Mouse (Mus musculus) ovary, postnatal 36 days (tissue): Measurements from ENCODE around the gene Pygo2.
"Not testable (repeated sequence)": the region's sequence is repeated elsewhere in the genome, so short reads cannot be mapped to it uniquely, and the experiment has no call there.

Source experiments
- DNase-seq: peaks from one replicate; pipeline ENCODE4 v3.0.0; 2022; ENCODE audit warnings: low spot score, mixed read lengths

Gene Pygo2

GRCm38 (mm10) chr3:89421002-89421774 is 8.8 kb upstream of the Pygo2 start:
- peak; percentile 71 for DNase-seq

DNA sequence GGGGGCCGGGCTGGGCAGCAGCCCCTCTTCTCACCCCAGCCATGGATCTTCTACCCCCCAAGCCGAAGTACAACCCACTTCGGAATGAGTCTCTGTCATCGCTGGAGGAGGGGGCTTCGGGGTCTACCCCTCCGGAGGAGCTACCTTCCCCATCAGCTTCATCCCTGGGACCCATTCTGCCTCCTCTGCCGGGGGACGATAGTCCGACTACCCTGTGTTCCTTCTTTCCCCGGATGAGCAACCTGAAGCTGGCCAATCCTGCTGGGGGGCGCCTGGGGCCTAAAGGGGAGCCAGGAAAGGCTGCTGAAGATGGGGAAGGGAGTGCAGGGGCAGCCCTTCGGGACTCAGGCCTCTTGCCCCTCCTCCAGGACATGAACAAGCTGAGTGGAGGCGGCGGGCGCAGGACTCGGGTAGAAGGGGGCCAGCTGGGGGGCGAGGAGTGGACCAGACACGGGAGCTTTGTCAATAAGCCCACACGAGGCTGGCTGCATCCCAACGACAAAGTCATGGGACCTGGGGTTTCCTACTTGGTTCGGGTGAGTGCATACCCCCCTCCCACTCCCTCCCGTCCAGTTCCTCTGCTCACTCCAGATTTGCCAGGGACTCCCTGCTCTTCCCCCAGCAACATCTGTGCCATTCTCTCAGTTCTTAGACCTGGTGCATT is 8.1 kb upstream of the Pygo2 start:
- DNase-seq, result peak; percentile 29

DNA sequence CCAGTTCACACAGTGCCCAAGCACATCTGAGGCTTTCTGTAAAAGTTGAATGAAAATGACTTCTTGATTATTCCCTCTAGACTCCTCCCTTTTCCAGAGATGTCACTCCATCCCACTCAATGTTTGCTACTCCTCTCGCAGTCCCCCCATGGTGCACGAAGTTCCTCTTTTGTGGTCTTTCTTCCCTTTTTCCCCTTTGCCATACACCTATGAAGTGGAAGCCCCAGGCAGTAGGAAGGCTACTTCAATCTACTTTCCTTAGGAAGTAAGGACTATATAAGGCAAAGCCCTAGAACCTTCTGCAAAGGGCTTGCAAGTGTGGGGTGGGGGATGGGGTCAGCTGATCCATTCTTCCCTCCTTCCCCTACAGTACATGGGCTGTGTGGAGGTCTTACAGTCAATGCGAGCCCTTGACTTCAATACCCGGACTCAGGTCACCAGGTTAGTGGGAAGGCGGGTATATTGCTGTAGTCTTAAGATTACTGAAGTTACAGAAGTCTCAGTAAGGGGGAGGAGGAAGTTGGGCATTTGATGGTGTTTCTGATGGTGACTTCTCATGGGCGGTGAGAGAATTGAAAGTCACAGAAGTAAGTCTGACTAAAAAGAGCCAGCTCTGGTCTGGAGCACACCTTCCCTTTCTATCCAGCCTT is 7.3 kb upstream of the Pygo2 start:
- no peak for DNase-seq

- no peak for DNase-seq
These were observed 5.4 kb upstream of the Pygo2 start for GRCm38 (mm10) chr3:89424416-89425140.

GRCm38 (mm10) chr3:89425141-89425525 is 4.9 kb upstream of the Pygo2 start:
- no peak for DNase-seq

GRCm38 (mm10) chr3:89425876-89426275 is 4.1 kb upstream of the Pygo2 start:
- DNase-seq, result no peak

- DNase-seq, result not testable (repeated sequence)
These were observed 993 bp upstream of the Pygo2 start for GRCm38 (mm10) chr3:89429021-89429420.

GRCm38 (mm10) chr3:89432606-89433005 is 2.6 kb downstream of the Pygo2 start:
- no peak for DNase-seq

GRCm38 (mm10) chr3:89434532-89434931 is 4.5 kb downstream of the Pygo2 start:
- DNase-seq, result no peak

GRCm38 (mm10) chr3:89435041-89435440 is 5.0 kb downstream of the Pygo2 start:
- DNase-seq, result no peak

DNA sequence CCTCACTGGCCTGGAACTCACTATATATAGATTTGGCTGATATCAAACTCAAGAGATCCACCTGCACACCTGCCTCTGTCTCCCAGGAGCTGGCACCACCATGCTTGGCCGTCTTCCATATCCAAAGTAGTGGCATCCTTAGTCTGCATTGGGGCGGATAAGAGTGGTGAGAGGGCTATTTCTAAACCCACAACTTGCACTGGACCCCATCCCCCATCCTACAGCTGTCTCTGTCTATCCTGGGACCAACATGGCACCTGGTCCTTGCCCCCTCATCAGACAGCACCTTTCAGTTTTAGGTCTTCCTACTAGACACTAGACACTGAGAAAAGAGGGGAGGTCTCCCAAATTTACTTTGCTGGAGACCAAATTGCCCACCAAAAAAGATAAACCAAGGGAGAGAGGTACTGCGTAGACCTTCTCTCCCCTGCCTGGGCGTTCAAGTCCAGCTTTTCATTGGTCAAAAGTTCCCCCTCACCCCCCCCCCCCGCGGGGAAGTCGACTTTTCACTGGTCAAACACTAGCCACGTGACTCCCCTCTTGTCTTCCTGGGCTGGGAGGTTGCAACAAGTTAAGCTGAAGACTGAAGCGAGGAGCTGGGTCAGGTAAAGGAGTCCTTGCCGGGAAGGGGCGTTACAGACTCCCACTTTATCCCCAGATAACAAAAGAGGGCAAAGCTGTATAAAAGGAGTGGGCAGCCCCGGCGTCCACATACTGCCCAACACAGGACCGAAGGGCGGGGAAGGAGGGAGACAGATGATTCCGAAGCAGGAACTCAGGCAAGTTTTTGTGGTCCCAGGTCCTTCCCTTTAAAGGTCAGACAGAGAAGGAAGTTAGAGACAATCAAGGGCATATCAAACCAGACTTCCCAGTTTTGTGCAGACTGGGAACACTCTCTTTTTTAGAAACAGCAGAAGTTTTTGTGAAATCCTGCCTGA is 6.4 kb downstream of the Pygo2 start, which contains the start of gene Pbxip1:
TSS of gene Pbxip1 (plus strand) at position 531 of the 938 bp plus-strand sequence.
- peak; percentile 56 for DNase-seq

- no peak for DNase-seq
These were observed 7.3 kb downstream of the Pygo2 start for GRCm38 (mm10) chr3:89437269-89437668.

DNA sequence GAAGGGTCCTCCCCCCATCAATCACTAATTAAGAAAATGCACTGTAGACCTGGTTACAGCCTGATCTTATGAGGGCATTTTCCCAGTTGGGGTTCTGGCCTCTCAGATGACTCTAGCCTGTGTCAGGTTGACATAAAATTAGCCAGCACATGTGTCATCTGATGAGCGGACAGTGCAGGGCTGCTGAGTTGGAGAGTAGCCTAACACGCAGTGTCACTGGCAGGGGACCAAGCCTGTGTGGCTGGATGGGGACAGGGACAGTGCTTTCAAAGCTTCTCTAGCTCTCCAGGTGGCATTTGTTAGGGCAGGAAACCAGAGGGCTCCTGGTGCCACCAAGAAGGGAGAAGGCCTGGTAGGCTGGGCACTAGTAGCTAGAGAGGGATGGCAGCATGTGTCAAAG is 10.7 kb downstream of the Pygo2 start:
- no peak for DNase-seq

- peak; percentile 73 for DNase-seq
These were observed 18.9 kb downstream of the Pygo2 start for GRCm38 (mm10) chr3:89448720-89449537.

GRCm38 (mm10) chr3:89449541-89449940 is 19.5 kb downstream of the Pygo2 start:
- DNase-seq, result peak; percentile 75

DNA sequence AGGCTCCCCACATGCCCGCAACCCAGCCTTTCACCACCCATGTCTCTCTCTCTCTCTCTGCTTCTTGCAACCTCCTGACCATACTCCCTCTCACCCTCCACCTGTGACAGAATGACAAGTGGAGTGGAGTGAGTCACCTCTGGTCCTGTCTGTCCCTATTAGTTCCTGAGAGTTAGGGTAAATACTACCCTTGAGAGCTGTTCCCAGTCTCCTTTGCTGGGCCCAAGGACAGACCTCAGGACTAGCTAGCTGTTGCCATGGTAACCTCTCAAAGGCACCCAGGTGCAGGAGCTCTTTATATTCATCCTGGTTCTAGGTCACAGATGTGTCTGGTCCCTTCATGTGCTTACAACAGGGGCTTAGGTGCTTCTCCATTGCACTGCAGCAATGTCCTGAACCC is 21.9 kb downstream of the Pygo2 start:
- no peak for DNase-seq

DNA sequence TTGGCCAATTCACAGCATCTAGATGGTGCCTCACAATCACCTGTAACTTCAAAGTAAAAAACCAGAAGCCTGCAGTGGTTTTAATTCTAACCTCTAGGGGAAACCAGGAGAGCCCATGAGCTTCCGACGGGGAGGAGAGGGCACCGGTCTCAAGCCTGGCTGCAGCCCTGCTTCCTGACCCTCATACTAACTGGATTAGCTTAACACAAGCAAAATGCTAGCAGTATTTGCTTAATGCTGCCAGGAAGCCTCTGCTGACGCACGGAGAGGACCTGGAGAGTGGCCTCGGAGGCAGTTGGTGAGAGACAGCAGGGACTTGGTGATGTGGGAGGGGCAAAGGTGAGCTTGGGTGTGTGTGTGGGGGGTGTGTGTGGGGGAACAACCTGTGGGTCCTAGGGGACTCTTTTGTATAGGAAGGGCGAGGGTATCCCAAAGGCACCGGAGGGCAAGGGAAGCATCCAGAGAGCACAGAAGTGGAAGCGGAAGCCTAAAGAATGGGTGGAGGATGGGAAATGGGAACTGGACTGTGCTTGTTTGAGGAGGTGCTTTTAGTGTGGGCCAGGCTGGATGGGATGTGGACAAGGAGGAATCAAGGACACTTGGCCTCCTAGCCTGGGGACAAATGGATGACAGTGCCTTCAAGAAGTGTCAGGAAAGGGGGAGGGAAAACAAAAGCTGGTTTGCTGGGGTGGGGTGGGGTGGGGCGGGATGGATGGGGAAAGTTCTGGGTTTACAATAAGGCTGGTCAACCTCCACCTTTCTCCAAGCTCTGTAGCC is 24.6 kb downstream of the Pygo2 start, which contains the start of gene Pmvk:
TSS of gene Pmvk (plus strand) at position 141 of the 777 bp plus-strand sequence.
- DNase-seq, result no peak

- no peak for DNase-seq
These were observed 25.8 kb downstream of the Pygo2 start for GRCm38 (mm10) chr3:89455786-89456285.
